Mouse (Mus musculus): ENCODE measurements around the gene Ubxn11.

- TF ChIP-seq CTCF (IDR thresholded peaks at IDR 0.05; ENCODE audit: borderline replicate concordance, extremely low read depth, insufficient read depth, insufficient read length): no peak
- TF ChIP-seq POLR2A (IDR thresholded peaks at IDR 0.05; ENCODE audit: borderline replicate concordance, extremely low read depth, insufficient read depth, insufficient read length, poor library complexity, severe bottlenecking): no peak
Observed at GRCm38 (mm10) chr4:134084999-134085398, 17.4 kb upstream of the Ubxn11 start.
